29 mouse cellular contexts compared by ENCODE assay signal in genomic region chr1:40516364-40516763, GRCm38 (mm10). TPM values are rescaled to one million over a fixed set of nuclear protein-coding genes. Genes with fewer than 3 reads are reported as not detected.
DNase-seq lines count a peak whose midpoint lies in the region; ATAC-seq and TF ChIP-seq lines count a peak whose summit lies in the region.
"Had no signal": no experiment of that assay in that cellular context is flagged by ENCODE, and none has a peak within 500 bp of the region (broad histone marks: within the 10 kb centered on the region; RNA-seq: fewer than 3 reads in every experiment).

No protein-coding gene starts in this region.

- no peak overlapping the region for H3ac ChIP-seq in myocyte (ENCODE audit: control insufficient read depth, insufficient read length)

- no peak overlapping the region for H3K4me3 ChIP-seq in myocyte
- H3K4me3 ChIP-seq in midbrain, embryonic 13.5 days (replicated peaks) = no peak overlapping the region
- H3K4me3 ChIP-seq: embryonic facial prominence, embryonic 12.5 days; heart, adult 2 months; heart, embryonic 13.5 days; hindbrain, embryonic 15.5 days; kidney, embryonic 15.5 days; liver, embryonic 15.5 days; lung, embryonic 15.5 days; neural tube, embryonic 12.5 days had no signal

- H3K9ac ChIP-seq in midbrain, embryonic 13.5 days (replicated peaks) = no peak overlapping the region
- H3K9ac ChIP-seq: embryonic facial prominence, embryonic 12.5 days; heart, embryonic 13.5 days; hindbrain, embryonic 15.5 days; kidney, embryonic 15.5 days; liver, embryonic 15.5 days; lung, embryonic 15.5 days; neural tube, embryonic 12.5 days had no signal

- DNase-seq in 3134 (ENCODE audit: extremely low read depth, insufficient read length, low spot score) (peak; percentile 38), 416B (ENCODE audit: low read depth) (peak; percentile 80)
- DNase-seq in left cerebral cortex, adult 18-20 months (ENCODE audit: low spot score in 2 of 2) = no peak
- DNase-seq in right cerebral cortex, adult 18-20 months = no peak
- DNase-seq: adrenal gland, adult 8-10 months; cerebellum, adult 8-10 months; cerebellum, postnatal 25 days; gastrocnemius, postnatal 25 days; heart, adult 2 months; heart, postnatal 10 days; kidney, adult 18-20 months; kidney, postnatal 25 days; liver; midbrain, embryonic 14.5 days had no signal

- no peaks in the 10 kb centered on the region for H3K27me3 ChIP-seq in myocyte (ENCODE audit: control insufficient read depth, insufficient read depth, insufficient read length)
- H3K27me3 ChIP-seq in midbrain, embryonic 13.5 days = no peaks in the 10 kb centered on the region
- H3K27me3 ChIP-seq: embryonic facial prominence, embryonic 12.5 days; heart, embryonic 13.5 days; hindbrain, embryonic 15.5 days; kidney, embryonic 15.5 days; liver, embryonic 15.5 days; lung, embryonic 15.5 days; neural tube, embryonic 12.5 days had no signal

- H3K4me1 ChIP-seq in midbrain, embryonic 13.5 days (replicated peaks) = no peaks in the 10 kb centered on the region
- H3K4me1 ChIP-seq: embryonic facial prominence, embryonic 12.5 days; heart, embryonic 13.5 days; hindbrain, embryonic 15.5 days; kidney, embryonic 15.5 days; liver, embryonic 15.5 days; lung, embryonic 15.5 days; neural tube, embryonic 12.5 days had no signal

- H3K79me2 ChIP-seq in myocyte (ENCODE audit: control insufficient read depth, insufficient read depth) = no peaks in the 10 kb centered on the region

- no peak overlapping the region for H3K27ac ChIP-seq in midbrain, embryonic 13.5 days
- H3K27ac ChIP-seq: embryonic facial prominence, embryonic 12.5 days; heart, adult 2 months; heart, embryonic 13.5 days; hindbrain, embryonic 15.5 days; kidney, embryonic 15.5 days; liver, embryonic 15.5 days; lung, embryonic 15.5 days; neural tube, embryonic 12.5 days had no signal

- H3K4me2 ChIP-seq in myocyte (ENCODE audit: low read depth) = peak overlapping the region; percentile 33
- H3K4me2 ChIP-seq in midbrain, embryonic 13.5 days (replicated peaks) = no peak overlapping the region
- H3K4me2 ChIP-seq: embryonic facial prominence, embryonic 12.5 days; heart, embryonic 13.5 days; hindbrain, embryonic 15.5 days; kidney, embryonic 15.5 days; liver, embryonic 15.5 days; lung, embryonic 15.5 days; neural tube, embryonic 12.5 days had no signal

- WGBS in midbrain, embryonic 13.5 days = 97% methylated on average over 6 of the region's 6 CpGs

- H3K9me3 ChIP-seq in midbrain, embryonic 13.5 days = no peaks in the 10 kb centered on the region
- H3K9me3 ChIP-seq: embryonic facial prominence, embryonic 12.5 days; heart, embryonic 13.5 days; hindbrain, embryonic 15.5 days; kidney, embryonic 15.5 days; liver, embryonic 15.5 days; lung, embryonic 15.5 days; neural tube, embryonic 12.5 days had no signal

- TF ChIP-seq POLR2A in myocyte (IDR thresholded peaks at IDR 0.05; ENCODE audit: insufficient read length, low read depth) = no peak

- no peaks in the 10 kb centered on the region for H3K36me3 ChIP-seq in myocyte (ENCODE audit: control insufficient read depth, insufficient read depth)
- no peaks in the 10 kb centered on the region for H3K36me3 ChIP-seq in midbrain, embryonic 13.5 days
- H3K36me3 ChIP-seq: embryonic facial prominence, embryonic 12.5 days; heart, embryonic 13.5 days; hindbrain, embryonic 15.5 days; kidney, embryonic 15.5 days; liver, embryonic 15.5 days; lung, embryonic 15.5 days; neural tube, embryonic 12.5 days had no signal

- ATAC-seq in granulocyte monocyte progenitor cell, adult 5-6 weeks (replicated peaks; ENCODE audit: poor library complexity, severe bottlenecking) = peak; percentile 84
- no peak for ATAC-seq in midbrain, embryonic 13.5 days
- ATAC-seq: forebrain, embryonic 14.5 days had no signal

TF ChIP-seq in myocyte, 11 proteins besides CTCF, POLR2A, EP300 and RAD21:
- TF ChIP-seq E2F4 (IDR thresholded peaks at IDR 0.05; ENCODE audit: insufficient read depth) (no peak), CEBPB (IDR thresholded peaks at IDR 0.05; ENCODE audit: insufficient read depth, poor library complexity, severe bottlenecking) (no peak), TCF12 (IDR thresholded peaks at IDR 0.05; ENCODE audit: insufficient read depth, poor library complexity, severe bottlenecking) (no peak), MYOD1 (IDR thresholded peaks at IDR 0.05; ENCODE audit: control insufficient read depth in 1 of 3, insufficient read length in 2 of 3, low read depth in 2 of 3) (no peak), USF1 (IDR thresholded peaks at IDR 0.05; ENCODE audit: low read depth) (no peak), TCF3 (IDR thresholded peaks at IDR 0.05; ENCODE audit: insufficient read length, low read depth) (no peak), POLR2AphosphoS2 (IDR thresholded peaks at IDR 0.05; ENCODE audit: insufficient read length, low read depth) (no peak), SRF (IDR thresholded peaks at IDR 0.05; ENCODE audit: control insufficient read depth, insufficient read length, low read depth) (no peak), MAX (IDR thresholded peaks at IDR 0.05; ENCODE audit: low read depth) (no peak), REST (IDR thresholded peaks at IDR 0.05; ENCODE audit: insufficient read depth, insufficient read length) (no peak), MYOG (IDR thresholded peaks at IDR 0.05; ENCODE audit: control insufficient read depth in 1 of 3, insufficient read depth in 1 of 3, insufficient read length in 2 of 3, low read depth in 2 of 3) (no peak)

RNA-seq across cellular contexts. Expression of gene Il18rap, which starts 1.2 kb away (rescaled TPM):
- 7.3 and 8.7 TPM in 2 replicates for total RNA-seq in granulocyte monocyte progenitor cell, adult 5-6 weeks (2014; fragmentation: Nextera tagmentation)
- 9.0 and 15.9 TPM in 2 replicates for total RNA-seq in granulocyte monocyte progenitor cell, adult 5-6 weeks (2017)
- polyA plus RNA-seq in myocyte (2012; fragmentation: generic; extraction: Trizol) = 0.92 TPM
- under 1 TPM in 1 of 2 experiments, not detected in 1; 0.16 TPM for total RNA-seq in left cerebral cortex, adult 18-20 months (2021)
- 0.13 TPM in 1 of 2 replicates, not detected in the other for polyA plus RNA-seq in midbrain, embryonic 13.5 days (2015; fragmentation: Nextera tagmentation; extraction: Ambion mirVana)
- total RNA-seq: gastrocnemius, postnatal 25 days had no signal
- polyA plus RNA-seq: hindbrain, embryonic 15.5 days had no signal

RNA-seq across cellular contexts. Expression of gene Il18r1, which starts 51.0 kb away (rescaled TPM):
- total RNA-seq in granulocyte monocyte progenitor cell, adult 5-6 weeks (2014; fragmentation: Nextera tagmentation) = 2.8 TPM in 1 of 2 replicates, not detected in the other
- total RNA-seq in granulocyte monocyte progenitor cell, adult 5-6 weeks (2017) = 0.82 and 1.6 TPM in 2 replicates
- not detected for polyA plus RNA-seq in myocyte (2012; fragmentation: generic; extraction: Trizol)
- not detected for total RNA-seq in left cerebral cortex, adult 18-20 months (2021)
- not detected in 2 replicates for polyA plus RNA-seq in midbrain, embryonic 13.5 days (2015; fragmentation: Nextera tagmentation; extraction: Ambion mirVana)
- total RNA-seq: ES-E14; gastrocnemius, postnatal 25 days; layer of hippocampus, adult 18-20 months; layer of hippocampus, postnatal 25 days had no signal
- polyA plus RNA-seq: embryonic facial prominence, embryonic 12.5 days; forebrain, embryonic 14.5 days; heart, embryonic 13.5 days; hindbrain, embryonic 15.5 days; limb, embryonic 11.5 days; midbrain, embryonic 14.5 days; neural tube, embryonic 12.5 days had no signal

Comparison
In these comparisons a context has a peak if more than half of its experiments do, and no peak if none do; other contexts are left out.
1. DNase-seq: peak in 3134 (single experiment) and 416B (single experiment); none in left cerebral cortex, adult 18-20 months (0 of 2) and right cerebral cortex, adult 18-20 months (single experiment).
2. RNA of gene Il18rap, which starts 1.2 kb away (total RNA-seq): 7.3 to 15.9 TPM in granulocyte monocyte progenitor cell, adult 5-6 weeks; 0.16 TPM in left cerebral cortex, adult 18-20 months; every median in the first group is over 4 times any median in the second.